Mouse (Mus musculus): ENCODE measurements around the gene Bzw2. TPM values are rescaled to one million over a fixed set of nuclear protein-coding genes. Genes with fewer than 3 reads are reported as not detected.

Gene Bzw2
- polyA plus RNA-seq (2012; rRNA removed), result 164 and 169 TPM in 2 replicates

DNA sequence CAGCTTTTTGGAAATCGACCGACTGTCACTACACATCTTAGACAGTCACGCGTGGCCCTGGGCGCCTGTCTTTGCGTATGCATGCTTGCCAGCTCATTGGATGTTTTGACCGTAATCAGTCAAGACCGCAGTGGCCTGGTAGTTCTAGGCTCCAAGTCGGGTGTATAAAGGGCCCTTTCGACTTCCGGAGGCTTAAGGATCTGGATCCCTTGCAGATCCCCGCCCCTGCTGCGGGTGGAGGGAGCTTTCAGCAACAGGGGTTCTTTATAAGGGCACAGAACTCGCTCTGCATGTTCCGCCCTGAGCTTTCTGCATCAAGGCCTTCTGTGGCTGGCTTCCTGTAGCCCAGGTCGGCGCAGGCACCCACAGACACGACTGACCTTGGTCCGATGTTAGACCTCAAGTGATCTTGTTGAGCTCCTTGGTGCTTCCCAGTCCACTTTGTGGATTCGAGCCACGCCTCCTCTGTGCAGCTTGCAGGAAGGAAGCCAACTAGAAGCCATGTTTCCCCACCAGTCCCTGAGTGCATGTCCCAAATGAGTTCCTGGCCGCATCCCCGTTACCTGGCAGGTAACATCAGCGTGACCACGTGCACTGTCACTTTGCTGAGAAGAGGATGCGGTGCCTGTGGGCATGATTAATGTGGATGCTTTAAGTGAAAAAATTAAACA lies at the start of gene Bzw2:
Bzw2 (minus strand) TSS at position 443 of the 671 bp plus-strand sequence.

GRCm38 (mm10) chr12:36156637-36157303 lies 1.1 kb downstream of the Bzw2 start, which contains the start of gene Ankmy2:
TSS of gene Ankmy2 (plus strand) at chr12:36157114.

DNA sequence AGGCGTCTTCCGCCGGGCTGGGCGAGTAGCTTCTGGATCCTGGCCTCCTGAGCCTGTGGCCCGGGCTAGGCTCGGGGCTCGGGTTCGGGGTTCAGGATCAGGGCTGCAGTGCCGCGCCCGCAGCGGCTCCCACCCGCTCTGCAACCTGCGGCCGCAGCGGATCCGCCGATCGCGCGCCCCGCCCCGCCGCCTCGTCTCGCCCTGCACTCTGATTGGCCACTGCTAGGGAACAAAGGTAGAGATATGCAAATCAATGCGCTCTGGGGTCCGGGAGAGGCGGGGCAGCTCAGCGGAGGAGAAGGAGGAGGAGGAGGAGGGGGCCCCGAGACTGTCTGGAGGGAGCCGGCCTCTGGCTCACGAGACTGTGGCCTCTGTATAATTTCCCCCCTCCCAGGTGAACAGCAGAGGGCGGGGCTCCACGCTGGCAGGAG lies 115.5 kb downstream of the Bzw2 start, which contains the start of gene Tspan13:
Tspan13 (minus strand) TSS at position 153 of the 431 bp plus-strand sequence.

Other genes with a start within 250 kb of the Bzw2 start
- gene Agr3, start 232.5 kb downstream of the Bzw2 start, polyA plus RNA-seq (2012; rRNA removed), result not detected in 2 replicates
- 0.11 and 0.14 TPM in 2 replicates for gene Agr2, start 165.2 kb downstream of the Bzw2 start, polyA plus RNA-seq (2012; rRNA removed)
- 87.1 and 137 TPM in 2 replicates for gene Tspan13, start 115.6 kb downstream of the Bzw2 start, polyA plus RNA-seq (2012; rRNA removed)
- gene Ankmy2, start 966 bp downstream of the Bzw2 start, polyA plus RNA-seq (2012; rRNA removed), result 20.1 and 20.8 TPM in 2 replicates
- gene Lrrc72, start 95.3 kb upstream of the Bzw2 start, polyA plus RNA-seq (2012; rRNA removed), result not detected in 2 replicates
- gene Sostdc1, start 156.1 kb upstream of the Bzw2 start, polyA plus RNA-seq (2012; rRNA removed), result 2.7 and 8.9 TPM in 2 replicates
- 3.1 and 4.1 TPM in 2 replicates for gene Ispd, start 223.4 kb upstream of the Bzw2 start, polyA plus RNA-seq (2012; rRNA removed)
- gene D630036H23Rik, start 224.1 kb upstream of the Bzw2 start, polyA plus RNA-seq (2012; rRNA removed), result 0.56 and 0.61 TPM in 2 replicates